Mouse (Mus musculus) kidney, embryonic 16.5 days (tissue): ENCODE measurements around the gene Slc35e3. TPM values are rescaled to one million over a fixed set of nuclear protein-coding genes. Genes with fewer than 3 reads are reported as not detected.

Source experiments
- ATAC-seq: fragments of 200-750 bp; cut with Nextera tagmentation; 2 replicates; pipeline ENCODE4 v1.8.0; 2017; ENCODE audit warnings: moderate TSS enrichment; ENCODE audit not compliant: low FRiP score, low TSS enrichment
- H3K27ac ChIP-seq: fragments of 300-500 bp; sonication (generic); 2 replicates; pipeline ENCODE4 v1.5.1; 2014; ENCODE audit warnings: low read length
- H3K27me3 ChIP-seq: fragments of 300-500 bp; sonication (generic); 2 replicates; pipeline ENCODE4 v1.6.1; 2014; ENCODE audit warnings: low read length, control low read depth, mixed read lengths; ENCODE audit not compliant: insufficient read depth
- H3K36me3 ChIP-seq: fragments of 300-500 bp; sonication (generic); 2 replicates; pipeline ENCODE4 v1.6.1; 2014; ENCODE audit warnings: low read length, control low read depth, mixed read lengths; ENCODE audit not compliant: insufficient read depth
- H3K4me1 ChIP-seq: fragments of 300-500 bp; sonication (generic); 2 replicates; pipeline ENCODE4 v1.6.1; 2014; ENCODE audit warnings: low read length, control low read depth, mixed read lengths; ENCODE audit not compliant: insufficient read depth
- H3K4me2 ChIP-seq: fragments of 300-500 bp; sonication (generic); replicated peaks from 2 replicates; pipeline ENCODE4 v1.6.1; 2014; ENCODE audit warnings: low read depth, low read length
- H3K4me3 ChIP-seq: fragments of 300-500 bp; sonication (generic); 2 replicates; pipeline ENCODE4 v1.5.1; 2014; ENCODE audit warnings: mild to moderate bottlenecking, low read length
- H3K9ac ChIP-seq: fragments of 300-500 bp; sonication (generic); replicated peaks from 2 replicates; pipeline ENCODE4 v1.6.1; 2014; ENCODE audit warnings: low read length
- H3K9me3 ChIP-seq: fragments of 300-500 bp; sonication (generic); 2 replicates; pipeline ENCODE4 v1.6.1; 2016; ENCODE audit warnings: low read length, control low read depth
- WGBS: fragments of 180-500 bp; shearing (Covaris S2); extraction: QIAGEN DNeasy Blood & Tissue Kit; methylation state at CpG from one replicate; pipeline ENCODE4 v1.1.7; 2014; 5-methylcytosine and 5-hydroxymethylcytosine counted together
- polyA plus RNA-seq: library from polyadenylated mRNA; unstranded; fragments of >200 nt; fragmentation: Nextera tagmentation; extraction: Ambion mirVana; gene quantifications from 2 replicates; pipeline ENCODE4 v1.2.1, GENCODE M21; 2015

Slc35e3 gene
- polyA plus RNA-seq, 1 experiment from 2014 or later, result 15.2 TPM

- H3K27me3 ChIP-seq, result no peaks in the 10 kb centered on the region
- H3K9ac ChIP-seq, result no peak overlapping the region
- no peak overlapping the region for H3K27ac ChIP-seq
- no peak overlapping the region for H3K4me2 ChIP-seq
- WGBS, result 94% methylated on average over 13 of the region's 13 CpGs
- no peaks in the 10 kb centered on the region for H3K9me3 ChIP-seq
- no peaks in the 10 kb centered on the region for H3K4me1 ChIP-seq
- no peak for ATAC-seq
- peaks cover 61% of the 10 kb centered on the region for H3K36me3 ChIP-seq
- H3K4me3 ChIP-seq, result no peak overlapping the region
Observed at GRCm38 (mm10) chr10:117783786-117784420, 37.7 kb upstream of the Slc35e3 start.

GRCm38 (mm10) chr10:117782491-117783260 lies 36.5 kb upstream of the Slc35e3 start:
- H3K4me3 ChIP-seq, result no peak overlapping the region
- 93% methylated on average over 14 of the region's 14 CpGs for WGBS
- no peak overlapping the region for H3K9ac ChIP-seq
- H3K36me3 ChIP-seq, result peaks cover 68% of the 10 kb centered on the region
- H3K27ac ChIP-seq, result no peak overlapping the region
- H3K27me3 ChIP-seq, result no peaks in the 10 kb centered on the region
- no peaks in the 10 kb centered on the region for H3K9me3 ChIP-seq
- no peak overlapping the region for H3K4me2 ChIP-seq
- H3K4me1 ChIP-seq, result no peaks in the 10 kb centered on the region
- ATAC-seq, result no peak

DNA sequence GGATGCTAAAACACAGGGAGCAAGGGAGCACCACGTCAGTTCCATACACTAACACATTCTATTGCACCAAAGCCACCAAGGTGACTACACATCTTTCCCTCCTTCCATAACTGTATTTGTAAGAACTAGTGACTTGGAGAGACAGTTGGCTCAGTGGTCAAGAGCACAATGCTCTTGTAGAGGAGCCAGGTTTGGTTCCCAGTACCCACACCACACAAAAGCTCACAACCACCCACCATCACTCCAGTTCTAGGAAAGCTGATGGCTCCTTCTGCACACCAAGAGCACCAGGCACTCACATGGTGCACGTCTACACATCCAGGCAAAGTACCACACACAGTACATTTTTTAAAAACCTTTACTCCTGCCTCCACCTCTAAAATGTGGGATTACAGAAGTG lies 35.9 kb upstream of the Slc35e3 start:
- no peak overlapping the region for H3K9ac ChIP-seq
- no peaks in the 10 kb centered on the region for H3K9me3 ChIP-seq
- no peak overlapping the region for H3K4me2 ChIP-seq
- no peaks in the 10 kb centered on the region for H3K4me1 ChIP-seq
- H3K27me3 ChIP-seq, result no peaks in the 10 kb centered on the region
- no peak overlapping the region for H3K4me3 ChIP-seq
- WGBS, result 90% methylated on average over 2 of the region's 2 CpGs
- ATAC-seq, result no peak
- no peak overlapping the region for H3K27ac ChIP-seq
- peaks cover 71% of the 10 kb centered on the region for H3K36me3 ChIP-seq

DNA sequence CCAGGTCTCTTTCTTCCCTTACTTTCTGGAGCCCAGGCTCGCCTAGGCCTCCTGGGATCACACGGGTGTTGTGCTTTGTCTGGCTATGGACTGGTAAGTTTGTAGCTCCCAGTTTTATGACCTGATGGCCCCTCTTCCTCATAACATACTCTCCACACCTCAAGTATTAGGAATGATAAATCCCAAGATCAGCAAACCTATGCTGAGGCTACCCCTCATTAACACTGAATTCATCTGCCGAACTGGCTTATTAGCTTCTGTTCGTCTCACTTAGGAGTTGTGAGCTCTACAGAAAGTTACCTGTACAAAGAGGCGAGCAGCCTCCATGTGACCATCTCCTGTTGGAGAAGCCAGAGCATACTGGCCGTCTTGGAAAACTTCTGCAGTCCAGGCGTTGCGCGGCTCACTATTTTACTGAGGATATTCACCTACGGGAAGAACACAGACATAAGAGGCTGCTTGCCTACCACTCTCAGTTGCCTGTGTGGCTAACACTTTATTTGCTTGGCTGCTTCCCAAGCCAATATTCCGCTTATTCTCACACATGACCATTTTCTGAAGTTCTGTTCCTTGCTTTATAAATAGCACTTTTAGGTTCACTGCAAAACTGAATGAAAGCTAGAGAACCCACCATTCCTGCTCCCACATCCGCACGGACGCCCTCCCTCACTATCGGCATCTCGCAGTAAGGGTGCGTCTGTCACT lies 35.0 kb upstream of the Slc35e3 start:
- peaks cover 75% of the 10 kb centered on the region for H3K36me3 ChIP-seq
- WGBS, result 92% methylated on average over 17 of the region's 17 CpGs
- H3K27ac ChIP-seq, result no peak overlapping the region

DNA sequence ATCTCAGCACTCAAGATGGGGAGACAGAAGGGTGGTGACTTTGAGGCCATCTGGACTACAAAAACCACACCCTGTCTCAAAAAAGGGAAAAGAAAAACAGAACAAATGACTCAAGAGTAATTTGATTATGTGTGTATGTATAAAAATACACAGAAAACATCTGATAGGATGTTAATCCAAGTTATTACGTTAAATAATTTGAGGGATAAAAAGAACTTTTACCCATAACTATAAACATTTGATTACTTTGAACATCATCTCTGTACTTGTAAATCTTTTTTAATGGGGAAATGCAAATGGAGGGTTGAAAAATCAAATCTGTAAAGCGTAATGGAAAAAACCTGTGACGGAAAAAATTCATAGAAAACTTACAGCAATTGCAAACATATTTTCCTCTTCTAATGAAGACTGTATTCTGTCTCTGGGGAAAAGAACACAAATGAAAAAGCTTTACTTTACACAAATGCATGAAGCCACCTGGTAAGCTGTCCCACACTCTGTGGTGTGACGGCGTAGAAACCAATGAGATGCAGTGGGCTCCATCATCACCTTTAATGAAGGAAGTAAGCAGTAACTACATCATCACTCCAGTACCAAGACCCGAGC lies 34.2 kb upstream of the Slc35e3 start:
- H3K4me3 ChIP-seq, result no peak overlapping the region
- H3K27ac ChIP-seq, result no peak overlapping the region
- H3K9me3 ChIP-seq, result no peaks in the 10 kb centered on the region
- WGBS, result 94% methylated on average over 6 of the region's 6 CpGs
- peaks cover 73% of the 10 kb centered on the region for H3K36me3 ChIP-seq
- ATAC-seq, result no peak
- H3K27me3 ChIP-seq, result no peaks in the 10 kb centered on the region
- no peak overlapping the region for H3K9ac ChIP-seq
- no peak overlapping the region for H3K4me2 ChIP-seq
- H3K4me1 ChIP-seq, result no peaks in the 10 kb centered on the region

More for the DNA sequence above, 35.0 kb upstream of the Slc35e3 start:
- Histone ChIP-seq H3K27me3 (no peaks in the 10 kb centered on the region), H3K4me3 (no peak overlapping the region), H3K9ac (no peak overlapping the region), H3K4me1 (no peaks in the 10 kb centered on the region), H3K9me3 (no peaks in the 10 kb centered on the region), H3K4me2 (no peak overlapping the region)
- ATAC-seq, result no peak

GRCm38 (mm10) chr10:117779581-117780305 lies 33.6 kb upstream of the Slc35e3 start:
- no peaks in the 10 kb centered on the region for H3K4me1 ChIP-seq
- peaks cover 67% of the 10 kb centered on the region for H3K36me3 ChIP-seq
- no peak overlapping the region for H3K27ac ChIP-seq
- no peaks in the 10 kb centered on the region for H3K9me3 ChIP-seq
- no peak overlapping the region for H3K4me2 ChIP-seq
- no peaks in the 10 kb centered on the region for H3K27me3 ChIP-seq
- H3K4me3 ChIP-seq, result no peak overlapping the region
- no peak for ATAC-seq
- no peak overlapping the region for H3K9ac ChIP-seq
- WGBS, result 92% methylated on average over 8 of the region's 8 CpGs

DNA sequence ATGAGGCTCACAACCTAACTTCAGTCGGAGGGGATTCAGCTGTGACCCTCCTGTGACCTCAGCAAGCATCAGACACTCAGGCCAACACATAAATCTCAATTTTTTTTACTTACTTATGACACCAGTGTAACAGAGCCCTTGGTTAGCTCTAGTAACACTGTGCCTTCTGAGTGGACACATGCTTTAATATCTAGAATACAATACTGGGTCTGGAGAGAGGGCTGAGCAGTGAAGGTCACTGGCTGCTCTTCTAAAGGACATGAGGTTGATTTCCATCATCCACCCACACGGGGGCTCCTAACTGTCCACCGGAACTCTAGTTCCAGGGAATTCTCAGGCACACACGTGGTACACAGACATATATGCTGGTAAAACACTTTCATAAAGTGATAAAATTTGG lies 32.8 kb upstream of the Slc35e3 start:
- H3K9me3 ChIP-seq, result no peaks in the 10 kb centered on the region
- peaks cover 69% of the 10 kb centered on the region for H3K36me3 ChIP-seq
- no peak overlapping the region for H3K4me2 ChIP-seq
- no peaks in the 10 kb centered on the region for H3K27me3 ChIP-seq
- H3K4me1 ChIP-seq, result no peaks in the 10 kb centered on the region
- H3K4me3 ChIP-seq, result no peak overlapping the region
- WGBS, result 81% methylated on average over 4 of the region's 4 CpGs
- H3K9ac ChIP-seq, result no peak overlapping the region
- H3K27ac ChIP-seq, result no peak overlapping the region
- no peak for ATAC-seq

- Histone ChIP-seq H3K36me3 (peaks cover 69% of the 10 kb centered on the region), H3K4me3 (no peak overlapping the region), H3K4me2 (no peak overlapping the region), H3K27me3 (no peaks in the 10 kb centered on the region), H3K9ac (no peak overlapping the region), H3K27ac (no peak overlapping the region), H3K4me1 (no peaks in the 10 kb centered on the region), H3K9me3 (no peaks in the 10 kb centered on the region)
- 81% methylated on average over 12 of the region's 12 CpGs for WGBS
- no peak for ATAC-seq
Observed at GRCm38 (mm10) chr10:117778328-117778910, 32.3 kb upstream of the Slc35e3 start.
